Mouse (Mus musculus): ENCODE measurements at regions not wholly inside any gene's neighbourhood (a gene's known extent, or its start where the extent isn't known, plus 50 kb on each side); places are given as distances from the start of the nearest gene placed in this dataset.

- no peak for DNase-seq (ENCODE audit: low spot score)
Measured at GRCm38 (mm10) chr10:98651599-98651998, 262.6 kb upstream of the Atp2b1 start.

DNA sequence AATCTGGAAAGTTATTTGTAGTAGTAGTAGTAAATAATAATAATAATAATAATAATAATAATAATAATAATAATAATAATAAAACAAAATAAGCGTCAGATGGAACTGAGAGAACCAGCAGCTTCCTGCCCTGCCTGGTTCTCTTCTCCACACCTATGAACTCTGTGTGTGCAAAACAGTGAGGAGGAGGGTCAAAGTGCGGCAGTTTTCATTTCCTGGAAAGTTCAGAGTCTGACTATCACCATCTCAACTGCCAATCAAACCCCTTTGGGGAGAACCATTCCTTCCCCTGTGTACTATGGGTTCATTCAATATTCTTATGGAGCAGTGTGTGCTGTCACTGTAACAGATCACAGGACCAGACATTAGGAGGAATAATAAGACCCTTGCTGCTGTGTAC is 262.1 kb upstream of the Atp2b1 start:
- DNase-seq (ENCODE audit: low spot score), result no peak

DNA sequence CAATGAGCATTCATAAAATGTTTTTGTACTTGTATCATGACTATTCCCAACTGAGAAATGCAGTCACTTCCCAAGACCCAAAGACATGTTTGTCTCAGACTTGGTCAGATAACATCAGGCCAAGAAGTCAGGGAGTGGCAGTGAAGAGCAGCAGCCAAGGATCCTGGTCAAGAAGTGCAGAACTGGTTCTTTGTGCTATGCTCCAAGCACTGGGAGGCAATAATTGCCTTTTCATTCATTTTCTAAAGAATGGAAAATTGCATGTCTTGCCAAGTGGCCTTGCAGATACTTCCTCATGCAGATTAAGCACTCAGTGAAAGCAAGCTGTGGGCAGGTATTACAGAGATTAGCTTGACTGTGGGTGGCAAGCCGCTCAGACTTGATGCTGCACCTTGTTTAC is 253.5 kb upstream of the Atp2b1 start:
- no peak for DNase-seq (ENCODE audit: low spot score)

- no peak for DNase-seq (ENCODE audit: low spot score)
Measured at GRCm38 (mm10) chr10:98665936-98666505, 248.2 kb upstream of the Atp2b1 start.

- DNase-seq (ENCODE audit: low spot score), result no peak
Measured at GRCm38 (mm10) chr10:98667728-98668127, 246.5 kb upstream of the Atp2b1 start.

- DNase-seq (ENCODE audit: low spot score), result peak; percentile 11
Measured at GRCm38 (mm10) chr10:98674131-98674530, 240.1 kb upstream of the Atp2b1 start.

DNA sequence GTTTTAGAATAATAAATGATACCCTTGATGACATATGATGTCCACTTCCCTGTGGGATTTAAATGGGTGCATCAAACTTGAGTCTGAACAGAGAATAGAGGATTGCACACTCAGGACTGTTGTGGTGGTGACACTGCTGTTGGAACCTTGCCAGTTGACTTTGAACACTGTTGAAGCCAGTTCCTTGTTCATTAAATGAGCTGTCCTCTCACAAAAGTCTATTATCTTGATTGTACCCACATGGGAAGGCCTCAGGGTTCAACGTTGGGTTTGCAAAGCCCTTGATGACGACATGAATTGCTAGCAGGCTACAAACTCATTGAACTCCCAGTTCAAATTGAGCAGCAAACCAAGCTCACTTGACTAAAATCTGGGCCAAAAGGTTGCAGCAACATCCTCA is 237.3 kb upstream of the Atp2b1 start:
- no peak for DNase-seq (ENCODE audit: low spot score)

DNA sequence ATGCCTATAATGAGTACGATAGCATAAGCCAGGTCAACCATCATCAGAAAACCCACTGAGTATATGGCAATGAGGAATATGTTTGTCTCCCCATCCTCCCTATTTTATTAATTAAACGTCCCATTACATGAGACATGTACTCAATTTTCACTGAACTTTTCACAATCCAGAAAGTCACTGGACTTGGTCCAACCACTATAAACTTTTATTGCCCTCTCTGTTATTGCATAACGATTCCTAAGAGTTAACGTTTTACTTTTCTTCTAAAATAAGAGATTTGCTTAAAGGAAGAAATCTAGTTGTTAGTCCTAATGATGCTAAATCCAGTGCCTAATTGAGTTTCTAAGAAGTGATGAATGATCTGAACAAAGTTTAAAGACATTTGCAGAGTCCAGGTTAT is 236.0 kb upstream of the Atp2b1 start:
- no peak for DNase-seq (ENCODE audit: low spot score)

GRCm38 (mm10) chr10:98682436-98682835 is 231.8 kb upstream of the Atp2b1 start:
- DNase-seq (ENCODE audit: low spot score), result no peak

GRCm38 (mm10) chr10:98684195-98684594 is 230.0 kb upstream of the Atp2b1 start:
- DNase-seq (ENCODE audit: low spot score), result peak; percentile 14

DNA sequence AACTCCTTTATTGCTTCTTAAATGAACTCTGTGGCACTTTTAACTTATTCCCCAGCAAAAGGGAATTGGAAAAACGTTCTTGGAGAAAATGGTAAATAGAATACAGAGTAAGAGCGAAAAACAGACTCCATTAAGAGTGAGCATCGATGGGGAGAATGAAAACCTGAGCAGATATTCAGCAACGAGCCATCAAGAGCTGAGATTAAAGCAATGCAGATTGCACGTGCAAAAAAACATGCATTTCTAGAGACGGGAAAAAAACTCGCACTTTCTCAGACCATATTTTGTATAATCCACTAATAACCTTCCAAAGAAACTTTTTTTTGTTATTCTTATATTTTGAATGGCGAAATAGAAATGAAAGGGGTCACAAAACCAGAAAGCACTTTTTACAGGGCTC is 229.5 kb upstream of the Atp2b1 start:
- DNase-seq (ENCODE audit: low spot score), result no peak

GRCm38 (mm10) chr10:98685739-98686138 is 228.5 kb upstream of the Atp2b1 start:
- no peak for DNase-seq (ENCODE audit: low spot score)

- no peak for DNase-seq (ENCODE audit: low spot score)
Measured at GRCm38 (mm10) chr10:98686370-98686769, 227.8 kb upstream of the Atp2b1 start.

DNA sequence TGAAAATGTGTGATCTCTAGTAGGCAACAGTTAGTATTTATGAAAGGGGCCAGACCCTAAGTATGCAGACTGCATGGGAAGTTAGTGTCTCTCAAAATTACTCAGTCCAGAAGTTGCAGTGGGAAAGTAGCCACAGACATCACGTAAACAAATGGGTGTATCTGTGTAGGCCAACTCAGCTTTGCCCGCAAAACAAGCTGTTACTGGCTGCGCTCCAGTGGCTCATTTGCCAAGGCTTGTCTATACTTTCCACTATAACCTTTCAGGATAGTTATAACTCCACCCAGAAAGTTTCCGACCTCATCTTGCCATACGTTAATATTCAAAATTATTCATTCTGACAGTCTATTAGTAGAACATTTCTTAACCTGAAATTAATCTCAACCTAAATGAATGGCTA is 222.4 kb upstream of the Atp2b1 start:
- no peak for DNase-seq (ENCODE audit: low spot score)

DNA sequence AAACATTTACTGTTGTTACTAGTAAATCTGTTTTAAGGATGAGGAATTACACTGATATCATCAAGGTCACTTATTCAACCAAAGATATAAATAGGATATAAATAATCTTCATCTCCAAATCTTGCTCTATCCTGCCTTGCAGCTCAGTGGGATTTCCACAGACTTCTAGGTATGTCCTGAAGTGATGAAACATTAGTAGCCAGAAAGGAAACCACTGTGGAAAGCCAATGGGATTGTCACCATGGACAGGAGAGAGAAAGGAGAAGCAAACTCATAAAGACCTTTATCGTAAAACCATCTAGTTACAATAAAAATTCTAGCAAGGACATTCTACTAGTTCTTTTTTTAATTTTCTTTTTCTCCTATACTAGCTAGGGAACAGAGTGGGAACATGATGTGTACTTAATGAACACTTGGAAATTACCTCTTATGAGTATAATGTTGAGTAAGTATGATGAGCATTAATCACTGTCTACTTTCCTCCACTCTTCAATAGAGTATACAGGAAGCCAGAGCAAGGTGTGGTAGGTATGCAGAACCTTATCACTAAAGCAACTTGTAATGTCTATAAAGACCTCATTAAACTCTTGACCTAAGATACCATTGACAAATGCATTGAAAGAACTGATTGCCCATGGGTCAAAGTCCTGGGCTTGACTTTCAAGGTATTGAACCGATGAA is 219.4 kb upstream of the Atp2b1 start:
- DNase-seq (ENCODE audit: low spot score), result no peak

GRCm38 (mm10) chr10:98695371-98695725 is 218.9 kb upstream of the Atp2b1 start:
- DNase-seq (ENCODE audit: low spot score), result no peak

DNA sequence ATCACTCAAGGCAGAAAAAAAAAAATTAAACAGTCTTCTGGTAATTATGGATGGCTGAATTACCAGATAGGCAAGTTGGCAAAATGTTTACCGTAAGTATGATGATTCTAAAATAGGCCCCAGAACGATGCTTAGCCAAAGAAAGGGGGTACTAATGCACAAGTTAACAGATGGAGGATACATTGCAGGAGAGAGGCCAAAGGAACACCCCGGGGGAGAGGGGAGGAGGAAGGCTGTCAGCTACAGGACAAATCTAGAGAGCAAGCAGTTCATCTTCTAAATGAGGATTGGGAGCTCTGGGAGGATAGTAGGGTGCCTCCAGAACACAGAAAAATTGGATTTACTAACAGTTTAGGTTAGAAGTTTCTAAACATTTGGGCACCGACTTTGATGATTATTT is 216.3 kb upstream of the Atp2b1 start:
- DNase-seq (ENCODE audit: low spot score), result no peak

- DNase-seq (ENCODE audit: low spot score), result no peak
Measured at GRCm38 (mm10) chr10:98699579-98699978, 214.6 kb upstream of the Atp2b1 start.

DNA sequence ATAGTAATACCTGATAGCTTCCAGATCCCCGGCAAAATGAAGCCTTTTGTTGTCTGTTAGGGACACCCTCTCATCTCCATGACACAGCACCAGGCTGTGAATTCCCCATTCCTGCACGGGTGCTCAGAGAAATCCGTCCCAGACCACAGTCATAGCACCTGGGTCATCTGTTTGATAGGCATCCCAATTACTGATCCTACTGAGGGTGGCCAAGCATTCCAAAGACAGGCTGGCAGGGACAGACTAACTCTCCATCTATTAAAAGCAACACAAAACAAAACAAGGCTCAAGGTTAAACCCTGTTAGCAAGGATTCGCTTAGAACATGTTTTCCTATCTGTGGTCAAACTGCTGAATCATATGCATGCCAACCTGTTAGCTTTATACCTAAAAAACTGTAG is 213.8 kb upstream of the Atp2b1 start:
- no peak for DNase-seq (ENCODE audit: low spot score)

- DNase-seq (ENCODE audit: low spot score), result no peak
Measured at GRCm38 (mm10) chr10:98701285-98701684, 212.9 kb upstream of the Atp2b1 start.

- no peak for DNase-seq (ENCODE audit: low spot score)
Measured at GRCm38 (mm10) chr10:98702470-98703215, 211.6 kb upstream of the Atp2b1 start.

- DNase-seq (ENCODE audit: low spot score), result no peak
Measured at GRCm38 (mm10) chr10:98703642-98704293, 210.4 kb upstream of the Atp2b1 start.

GRCm38 (mm10) chr10:98704559-98704958 is 209.6 kb upstream of the Atp2b1 start:
- no peak for DNase-seq (ENCODE audit: low spot score)
